Mouse (Mus musculus) bone marrow macrophage, adult 2 months (primary cell): ENCODE results near the gene Slc22a16. TPM values are rescaled to one million over a fixed set of nuclear protein-coding genes. Genes with fewer than 3 reads are reported as not detected.
A peak's percentile ranks its signal among the peaks of the same experiment; 100 is the strongest.

Experiments used
- H3K27ac ChIP-seq: 2 replicates; pipeline ENCODE4 v1.5.1; 2012; ENCODE audit warnings: low read depth, low read length; ENCODE audit not compliant: insufficient read depth
- H3K4me1 ChIP-seq: 2 replicates; pipeline ENCODE4 v1.6.1; 2012; ENCODE audit warnings: low read length; ENCODE audit not compliant: control insufficient read depth, insufficient read depth
- H3K4me3 ChIP-seq: 2 replicates; pipeline ENCODE4 v1.5.1; 2012; ENCODE audit warnings: mild to moderate bottlenecking, low read length, moderate library complexity; ENCODE audit not compliant: insufficient read depth
- CTCF ChIP-seq: IDR thresholded peaks from 2 replicates; pipeline ENCODE4 v1.5.1; 2012; ENCODE audit warnings: low read depth, mild to moderate bottlenecking, low read length, moderate library complexity
- POLR2A ChIP-seq: IDR thresholded peaks from 2 replicates; pipeline ENCODE4 v1.6.1; 2012; ENCODE audit warnings: mild to moderate bottlenecking, low read depth, low read length, borderline replicate concordance
- polyA plus RNA-seq: library from polyadenylated mRNA; stranded (reverse); fragments of >200 nt; gene quantifications from 2 replicates; pipeline ENCODE4 v1.2.4, GENCODE M21; 2012; ENCODE audit not compliant: missing spikeins, insufficient read depth, insufficient read length

Slc22a16 gene
- polyA plus RNA-seq, 1 experiment: not detected

GRCm38 (mm10) chr10:40597177-40597576, 27.0 kb downstream of the Slc22a16 start:
- TF ChIP-seq POLR2A: no peak
- H3K4me1 ChIP-seq: no peaks in the 10 kb centered on the region
- H3K4me3 ChIP-seq: no peak overlapping the region
- H3K27ac ChIP-seq: no peak overlapping the region

DNA sequence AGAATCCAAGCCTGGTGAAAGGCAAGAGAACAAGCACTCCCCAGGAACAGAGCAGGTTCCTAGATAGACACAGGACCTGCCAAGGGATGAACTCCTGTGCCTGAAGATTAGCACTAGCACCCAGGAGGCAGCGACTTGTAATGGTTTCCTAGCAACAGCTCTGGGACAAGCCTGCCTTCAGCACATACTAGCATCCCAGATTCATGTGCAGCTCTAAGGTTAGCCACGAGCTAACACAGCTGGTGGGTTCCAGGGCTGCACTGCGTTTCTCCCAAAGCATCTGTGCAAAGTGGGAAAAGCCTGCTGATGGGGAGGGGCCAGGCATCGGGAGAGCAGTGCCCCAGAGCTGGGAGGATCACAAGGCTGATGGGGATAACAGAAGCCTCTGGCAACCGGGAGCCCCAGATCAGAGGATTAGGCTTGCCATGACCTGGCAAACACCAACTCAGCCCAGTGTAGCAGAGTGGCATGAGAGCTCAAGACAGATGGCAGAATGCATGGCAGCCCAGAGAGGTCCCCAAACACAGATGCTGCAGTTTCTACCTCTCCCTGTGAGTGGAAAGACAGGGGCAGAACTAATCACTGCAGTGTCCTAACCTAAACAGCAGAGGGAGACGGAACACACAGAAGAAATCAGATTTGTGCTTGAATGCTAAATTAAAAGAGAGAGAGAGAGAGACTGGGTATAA, 34.7 kb downstream of the Slc22a16 start:
- Histone ChIP-seq H3K27ac (no peak overlapping the region), H3K4me3 (no peak overlapping the region), H3K4me1 (no peaks in the 10 kb centered on the region)
- TF ChIP-seq CTCF: no peak
- TF ChIP-seq POLR2A: no peak

- TF ChIP-seq CTCF (no peak), POLR2A (no peak)
Measured at GRCm38 (mm10) chr10:40617973-40618372, 47.8 kb downstream of the Slc22a16 start.

GRCm38 (mm10) chr10:40619760-40620159, 49.6 kb downstream of the Slc22a16 start:
- H3K4me3 ChIP-seq: no peak overlapping the region
- TF ChIP-seq CTCF: no peak
- TF ChIP-seq POLR2A: no peak
- H3K4me1 ChIP-seq: no peaks in the 10 kb centered on the region
- H3K27ac ChIP-seq: no peak overlapping the region

More at GRCm38 (mm10) chr10:40617973-40618372, 47.8 kb downstream of the Slc22a16 start:
- Histone ChIP-seq H3K4me1 (no peaks in the 10 kb centered on the region), H3K27ac (no peak overlapping the region), H3K4me3 (no peak overlapping the region)

DNA sequence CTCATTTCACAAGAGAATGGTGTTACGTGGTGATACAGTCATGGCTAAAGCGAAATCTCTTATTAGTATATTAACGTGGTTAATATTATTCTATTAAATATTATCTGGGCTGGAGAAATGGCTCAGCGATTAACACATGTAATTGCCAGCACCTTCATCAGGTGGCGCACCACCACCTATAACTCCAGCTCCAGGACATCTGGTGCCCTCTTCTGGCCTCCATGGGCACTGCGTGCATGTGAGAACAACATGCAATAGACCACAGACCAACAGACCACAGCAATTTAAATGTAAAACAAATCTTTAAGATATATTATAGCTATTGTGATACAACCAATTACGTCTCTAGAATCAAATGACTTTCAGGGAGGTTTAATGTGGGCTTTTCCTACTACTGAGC, 59.0 kb downstream of the Slc22a16 start:
- Histone ChIP-seq H3K4me3 (no peak overlapping the region), H3K27ac (no peak overlapping the region), H3K4me1 (no peaks in the 10 kb centered on the region)
- TF ChIP-seq CTCF (peak; percentile 54), POLR2A (no peak)

DNA sequence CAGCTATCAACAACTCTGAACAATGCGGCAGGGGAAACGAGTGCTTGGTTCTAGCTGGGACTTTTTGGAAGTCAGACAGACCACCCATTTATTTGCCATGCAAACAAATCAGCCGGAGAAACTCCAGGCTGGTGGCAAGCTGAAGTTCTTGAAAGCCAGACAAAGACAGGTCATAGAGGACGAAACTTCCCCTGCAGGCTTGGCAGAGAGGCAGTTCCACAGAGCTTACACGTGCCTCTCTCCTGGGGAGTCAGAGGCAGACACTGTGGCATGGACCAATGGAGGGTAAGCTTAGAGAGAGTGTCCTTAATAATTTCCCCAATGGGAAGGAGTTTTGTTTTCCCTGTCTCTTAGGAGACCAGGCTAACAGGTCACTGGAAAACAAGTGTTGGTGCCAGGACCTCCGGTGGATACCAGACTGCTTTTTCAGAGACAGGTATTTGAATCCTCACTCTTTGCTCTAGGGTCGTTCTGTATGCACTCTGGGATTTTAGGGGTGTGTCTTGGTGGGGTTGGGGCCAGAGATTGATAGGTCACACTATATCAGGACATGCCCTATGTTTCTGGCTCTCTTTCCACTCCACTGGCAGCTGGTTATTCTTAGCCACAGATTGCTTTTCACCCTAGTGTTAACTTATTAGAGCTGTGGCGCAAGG, 59.6 kb downstream of the Slc22a16 start, which contains the start of gene Ddo:
Gene Ddo (plus strand): TSS at position 356 of the 656 bp plus-strand sequence.
- Histone ChIP-seq H3K4me1 (no peaks in the 10 kb centered on the region), H3K27ac (no peak within 1 kb of the TSS), H3K4me3 (no peak within 1 kb of the TSS)
- no peak for TF ChIP-seq POLR2A

DNA sequence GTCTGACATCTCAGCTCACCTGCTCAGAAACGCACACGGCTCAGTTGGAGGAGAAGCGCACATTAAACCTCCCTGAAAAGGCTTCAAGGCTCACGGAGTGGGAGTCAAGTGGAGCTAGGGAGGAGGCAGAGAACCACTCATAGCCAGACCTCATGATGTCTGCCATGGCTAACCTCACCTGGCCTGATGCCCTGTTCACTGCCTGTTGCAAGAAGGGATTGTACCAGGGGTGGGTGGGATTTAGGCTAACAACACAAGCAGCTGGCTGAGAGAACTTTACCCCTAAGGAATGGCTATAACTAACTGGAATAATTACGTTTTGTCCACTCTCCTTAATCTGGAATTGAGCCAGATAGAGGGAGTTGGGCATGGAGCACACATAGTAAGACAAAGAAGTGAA, 60.3 kb downstream of the Slc22a16 start:
- no peak overlapping the region for H3K27ac ChIP-seq
- H3K4me1 ChIP-seq: no peaks in the 10 kb centered on the region
- H3K4me3 ChIP-seq: no peak overlapping the region
- no peak for TF ChIP-seq POLR2A
- no peak for TF ChIP-seq CTCF

- no peaks in the 10 kb centered on the region for H3K4me1 ChIP-seq
- H3K4me3 ChIP-seq: no peak overlapping the region
- H3K27ac ChIP-seq: no peak overlapping the region
- TF ChIP-seq POLR2A (no peak), CTCF (no peak)
Measured at GRCm38 (mm10) chr10:40630961-40631360, 60.8 kb downstream of the Slc22a16 start.

DNA sequence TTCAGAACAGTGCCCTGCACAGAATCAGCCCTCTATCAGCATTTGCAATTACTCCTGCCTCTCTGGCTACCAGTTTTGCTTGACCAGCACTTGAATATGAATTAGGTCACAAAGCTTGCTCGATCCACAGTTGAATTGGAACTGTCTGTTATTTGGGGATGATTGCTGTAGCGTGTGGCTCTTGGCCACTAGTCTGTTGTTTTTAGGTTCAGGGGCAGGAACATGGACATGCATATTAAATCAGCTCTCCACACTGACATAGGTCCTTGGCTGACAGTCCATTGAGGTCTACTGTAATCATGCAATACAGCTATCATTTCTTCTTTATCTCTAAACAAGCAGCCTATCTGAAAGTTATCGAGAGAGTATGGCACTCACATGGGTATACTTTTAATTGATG, 62.0 kb downstream of the Slc22a16 start:
- TF ChIP-seq CTCF (no peak), POLR2A (no peak)
- Histone ChIP-seq H3K27ac (no peak overlapping the region), H3K4me3 (no peak overlapping the region), H3K4me1 (no peaks in the 10 kb centered on the region)

DNA sequence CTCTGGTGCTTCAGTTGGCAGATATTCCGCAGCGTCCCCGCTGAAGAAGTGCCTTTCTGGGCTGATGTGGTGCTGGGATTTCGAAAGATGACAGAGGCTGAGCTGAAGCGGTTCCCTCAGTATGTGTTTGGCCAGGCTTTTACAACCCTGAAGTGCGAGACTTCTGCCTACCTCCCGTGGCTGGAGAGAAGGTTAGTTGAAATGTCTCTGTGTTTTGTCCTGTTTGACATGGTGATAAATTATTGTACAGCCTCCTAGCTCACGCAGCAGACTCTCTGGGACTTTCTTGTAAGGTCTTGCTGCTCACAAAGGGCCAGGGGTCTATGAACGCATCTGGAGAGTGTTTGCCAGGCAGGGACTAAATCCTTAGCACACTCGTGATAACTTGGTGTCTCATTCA, 67.2 kb downstream of the Slc22a16 start:
- no peak overlapping the region for H3K4me3 ChIP-seq
- no peak overlapping the region for H3K27ac ChIP-seq
- TF ChIP-seq CTCF (no peak), POLR2A (no peak)
- no peaks in the 10 kb centered on the region for H3K4me1 ChIP-seq
